Mouse (Mus musculus): ENCODE data around the gene Vapb. TPM values are rescaled to one million over a fixed set of nuclear protein-coding genes. Genes with fewer than 3 reads are reported as not detected.

Gene Vapb
- total and polyA plus RNA-seq, 2 experiments from 2014 or later: 11.2 to 25.8 TPM

DNA sequence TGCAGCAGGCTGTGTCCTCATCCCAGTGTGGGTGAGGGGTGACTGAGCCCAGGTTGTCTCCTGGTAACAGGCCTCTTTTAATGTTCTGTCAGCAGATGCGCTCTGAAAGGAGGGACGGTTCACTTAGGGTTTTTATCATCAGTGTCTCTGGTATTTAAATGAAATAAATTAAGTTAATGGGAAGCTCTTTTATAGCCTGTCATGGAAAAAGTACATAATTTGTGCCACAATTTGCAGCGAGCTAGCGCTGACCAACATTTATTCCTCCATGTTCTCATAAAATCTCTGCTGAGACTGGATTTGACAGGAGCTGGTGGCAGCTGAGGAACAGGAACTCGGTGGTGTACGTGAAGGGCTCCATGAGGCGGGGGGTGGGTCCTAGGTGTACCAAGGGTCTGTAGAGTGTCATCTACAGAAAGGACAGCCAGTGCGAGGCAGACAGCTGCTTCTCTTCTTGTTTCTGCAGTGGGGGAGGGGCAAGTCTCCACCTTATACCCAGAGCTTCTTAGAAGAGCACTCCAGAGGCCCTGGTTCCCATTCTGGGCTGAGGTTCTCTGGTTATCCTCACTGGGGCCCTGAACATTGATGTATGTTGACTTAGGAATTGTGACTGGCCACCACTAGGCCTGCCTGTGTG lies 30.8 kb downstream of the Vapb start:
- no peak for ATAC-seq (ENCODE audit: insufficient read depth, low read depth)

DNA sequence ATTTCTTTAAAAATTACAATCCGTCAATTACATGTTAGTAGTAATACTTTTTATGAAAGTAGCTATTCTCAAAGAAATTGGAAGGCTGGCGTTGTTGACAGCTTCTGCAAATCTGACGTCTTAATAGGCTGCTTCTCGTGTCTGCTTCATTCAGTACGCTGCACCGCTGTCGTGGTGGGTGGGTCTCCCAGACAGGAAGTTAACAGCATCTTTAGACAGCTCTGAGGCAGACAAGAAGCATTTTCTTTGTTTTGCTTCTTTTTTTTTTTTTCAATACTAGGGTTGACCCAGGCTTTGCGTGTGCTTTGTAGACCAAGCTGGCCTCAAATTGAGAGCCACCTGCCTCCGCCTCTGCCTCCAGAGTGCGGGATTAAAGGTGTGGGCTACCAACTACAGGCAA lies 31.9 kb downstream of the Vapb start:
- DNase-seq (ENCODE audit: low spot score): peak; percentile 31
- no peak overlapping the region for H3K4me2 ChIP-seq (ENCODE audit: low read depth, low read length)
- H3K4me3 ChIP-seq (ENCODE audit: low read depth, low read length): no peak overlapping the region
- no peak overlapping the region for H3K9ac ChIP-seq (replicated peaks; ENCODE audit: low read depth, low read length)
- H3K36me3 ChIP-seq (replicated peaks; ENCODE audit: control insufficient read depth, insufficient read depth, low read length): peaks cover 7% of the 10 kb centered on the region; the same call in 1 of the 2 replicates
- H3K4me1 ChIP-seq (ENCODE audit: control insufficient read depth, insufficient read depth): peaks cover 11% of the 10 kb centered on the region; the same call in 1 of the 2 replicates
- no peaks in the 10 kb centered on the region for H3K27me3 ChIP-seq (ENCODE audit: control insufficient read depth, insufficient read depth, low read length)
- ATAC-seq (ENCODE audit: insufficient read depth, low read depth): no peak
- H3K27ac ChIP-seq (ENCODE audit: low read depth): no peak overlapping the region
- TF ChIP-seq CTCF (IDR thresholded peaks at IDR 0.05; ENCODE audit: low read depth) (no peak), EP300 (IDR thresholded peaks at IDR 0.05; ENCODE audit: low read depth) (no peak)
- H3K9me3 ChIP-seq (replicated peaks; ENCODE audit: control insufficient read depth, low read length): no peaks in the 10 kb centered on the region
- 62% methylated on average over 10 of the region's 10 CpGs for WGBS

More for the DNA sequence above, 30.8 kb downstream of the Vapb start:
- no peak overlapping the region for H3K4me3 ChIP-seq (ENCODE audit: low read depth, low read length)
- H3K9ac ChIP-seq (replicated peaks; ENCODE audit: low read depth, low read length): no peak overlapping the region
- H3K4me2 ChIP-seq (ENCODE audit: low read depth, low read length): no peak overlapping the region
- TF ChIP-seq CTCF (IDR thresholded peaks at IDR 0.05; ENCODE audit: low read depth) (no peak), EP300 (IDR thresholded peaks at IDR 0.05; ENCODE audit: low read depth) (no peak)
- H3K27me3 ChIP-seq (ENCODE audit: control insufficient read depth, insufficient read depth, low read length): no peaks in the 10 kb centered on the region
- WGBS: 70% methylated on average over 8 of the region's 8 CpGs
- H3K9me3 ChIP-seq (replicated peaks; ENCODE audit: control insufficient read depth, low read length): no peaks in the 10 kb centered on the region
- H3K27ac ChIP-seq (ENCODE audit: low read depth): no peak overlapping the region
- no peak for DNase-seq (ENCODE audit: low spot score)
- peaks cover 4% of the 10 kb centered on the region; the same call in 1 of the 2 replicates for H3K36me3 ChIP-seq (replicated peaks; ENCODE audit: control insufficient read depth, insufficient read depth, low read length)
- peaks cover 7% of the 10 kb centered on the region; the same call in 1 of the 2 replicates for H3K4me1 ChIP-seq (ENCODE audit: control insufficient read depth, insufficient read depth)

DNA sequence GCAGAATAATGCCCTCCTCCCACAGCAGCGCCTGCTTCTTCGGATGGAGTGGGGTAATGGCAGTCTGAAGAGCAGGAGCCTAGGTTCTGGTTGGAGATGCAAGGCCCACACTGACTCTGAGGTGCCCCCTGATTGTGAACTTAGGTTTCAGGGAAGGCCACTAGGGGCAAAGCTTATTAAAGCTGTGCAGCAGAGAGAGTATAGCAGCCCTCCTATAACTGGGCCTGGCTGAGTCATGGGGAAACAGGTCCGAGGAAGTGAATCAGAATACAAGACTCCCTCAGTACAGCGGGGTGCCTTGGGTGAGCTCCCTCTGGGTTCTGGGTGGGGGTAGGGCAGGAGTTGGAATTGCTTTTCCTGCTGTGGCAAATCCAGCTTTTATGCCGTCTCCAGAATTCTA lies 33.3 kb downstream of the Vapb start:
- Histone ChIP-seq H3K27ac (ENCODE audit: low read depth) (no peak overlapping the region), H3K9me3 (replicated peaks; ENCODE audit: control insufficient read depth, low read length) (no peaks in the 10 kb centered on the region), H3K4me2 (ENCODE audit: low read depth, low read length) (no peak overlapping the region), H3K4me3 (ENCODE audit: low read depth, low read length) (no peak overlapping the region), H3K9ac (replicated peaks; ENCODE audit: low read depth, low read length) (no peak overlapping the region), H3K27me3 (ENCODE audit: control insufficient read depth, insufficient read depth, low read length) (no peaks in the 10 kb centered on the region), H3K36me3 (replicated peaks; ENCODE audit: control insufficient read depth, insufficient read depth, low read length) (peaks cover 4% of the 10 kb centered on the region; the same call in 1 of the 2 replicates), H3K4me1 (ENCODE audit: control insufficient read depth, insufficient read depth) (peaks cover 14% of the 10 kb centered on the region; the same call in 1 of the 2 replicates)
- 75% methylated on average over 5 of the region's 5 CpGs for WGBS
- ATAC-seq (ENCODE audit: insufficient read depth, low read depth) (no peak), DNase-seq (ENCODE audit: low spot score) (no peak)
- TF ChIP-seq EP300 (IDR thresholded peaks at IDR 0.05; ENCODE audit: low read depth) (no peak), CTCF (IDR thresholded peaks at IDR 0.05; ENCODE audit: low read depth) (0 out of 2 replicates have a peak, but pooled peaks have one; percentile 14)

- Histone ChIP-seq H3K4me2 (ENCODE audit: low read depth, low read length) (no peak overlapping the region), H3K4me1 (ENCODE audit: control insufficient read depth, insufficient read depth) (peaks cover 14% of the 10 kb centered on the region; the same call in 1 of the 2 replicates), H3K9ac (replicated peaks; ENCODE audit: low read depth, low read length) (no peak overlapping the region), H3K36me3 (replicated peaks; ENCODE audit: control insufficient read depth, insufficient read depth, low read length) (peaks cover 13% of the 10 kb centered on the region), H3K9me3 (replicated peaks; ENCODE audit: control insufficient read depth, low read length) (no peaks in the 10 kb centered on the region), H3K27me3 (ENCODE audit: control insufficient read depth, insufficient read depth, low read length) (no peaks in the 10 kb centered on the region), H3K27ac (ENCODE audit: low read depth) (no peak overlapping the region), H3K4me3 (ENCODE audit: low read depth, low read length) (no peak overlapping the region)
- TF ChIP-seq CTCF (IDR thresholded peaks at IDR 0.05; ENCODE audit: low read depth): no peak
- no peak for TF ChIP-seq EP300 (IDR thresholded peaks at IDR 0.05; ENCODE audit: low read depth)
- 55% methylated on average over 8 of the region's 8 CpGs for WGBS
- DNase-seq (ENCODE audit: low spot score): no peak
- ATAC-seq (ENCODE audit: insufficient read depth, low read depth): no peak
Measured at GRCm38 (mm10) chr2:173771706-173772105, 34.4 kb downstream of the Vapb start.

DNA sequence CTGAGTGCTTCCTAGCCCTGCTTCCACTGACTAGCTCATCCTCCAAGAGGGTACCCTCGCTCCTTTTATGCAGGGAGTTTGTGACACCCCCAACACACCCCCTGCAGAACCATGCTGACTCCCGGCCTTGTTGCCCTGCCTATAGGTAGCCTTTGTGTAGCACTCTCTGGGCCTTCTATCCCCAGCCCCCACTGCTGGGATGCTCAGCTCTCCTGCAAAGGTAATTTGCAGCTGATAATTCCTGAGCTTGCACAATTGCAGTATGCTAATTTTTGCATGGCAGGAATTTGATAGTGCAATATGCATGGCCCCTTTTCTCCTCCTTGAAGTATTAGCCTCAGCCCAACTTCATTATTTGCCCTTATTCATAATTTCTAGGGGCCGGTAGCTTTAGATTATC lies 38.2 kb downstream of the Vapb start:
- 81% methylated on average over 3 of the region's 3 CpGs for WGBS
- DNase-seq (ENCODE audit: low spot score) (no peak), ATAC-seq (ENCODE audit: insufficient read depth, low read depth) (no peak)
- no peak overlapping the region for H3K4me3 ChIP-seq (ENCODE audit: low read depth, low read length)
- peaks cover 17% of the 10 kb centered on the region; the same call in 1 of the 2 replicates for H3K4me1 ChIP-seq (ENCODE audit: control insufficient read depth, insufficient read depth)
- no peaks in the 10 kb centered on the region for H3K27me3 ChIP-seq (ENCODE audit: control insufficient read depth, insufficient read depth, low read length)
- no peaks in the 10 kb centered on the region for H3K9me3 ChIP-seq (replicated peaks; ENCODE audit: control insufficient read depth, low read length)
- TF ChIP-seq CTCF (IDR thresholded peaks at IDR 0.05; ENCODE audit: low read depth) (no peak), EP300 (IDR thresholded peaks at IDR 0.05; ENCODE audit: low read depth) (no peak)
- no peak overlapping the region for H3K27ac ChIP-seq (ENCODE audit: low read depth)
- no peak overlapping the region for H3K9ac ChIP-seq (replicated peaks; ENCODE audit: low read depth, low read length)
- H3K36me3 ChIP-seq (replicated peaks; ENCODE audit: control insufficient read depth, insufficient read depth, low read length): peaks cover 35% of the 10 kb centered on the region
- no peak overlapping the region for H3K4me2 ChIP-seq (ENCODE audit: low read depth, low read length)
